Mouse (Mus musculus): ENCODE measurements around the gene Ccdc144b. TPM values are rescaled to one million over a fixed set of nuclear protein-coding genes. Genes with fewer than 3 reads are reported as not detected.

Ccdc144b gene
- polyA plus RNA-seq, 2 experiments, result not detected

GRCm38 (mm10) chr3:36070436-36070835 is 17.1 kb upstream of the Ccdc144b start:
- H3K4me1 ChIP-seq (ENCODE audit: control insufficient read depth, insufficient read depth, low read length), result peaks cover 11% of the 10 kb centered on the region
- peaks cover 36% of the 10 kb centered on the region for H3K36me3 ChIP-seq (ENCODE audit: control insufficient read depth, insufficient read depth, low read length)
- no peaks in the 10 kb centered on the region for H3K27me3 ChIP-seq (ENCODE audit: control insufficient read depth, insufficient read depth, low read length)
- H3K9me3 ChIP-seq (ENCODE audit: control insufficient read depth, low read length), result no peaks in the 10 kb centered on the region
- no peak for TF ChIP-seq POLR2A (IDR thresholded peaks at IDR 0.05; ENCODE audit: borderline replicate concordance, extremely low read depth, insufficient read depth, insufficient read length)
- DNase-seq (ENCODE audit: low spot score) (no peak), ATAC-seq (ENCODE audit: low FRiP score, low read depth) (no peak)
- H3K27ac ChIP-seq (replicated peaks; ENCODE audit: low read depth, low read length), result no peak overlapping the region
- 92% methylated on average over 4 of the region's 4 CpGs for WGBS
- no peak overlapping the region for H3K4me2 ChIP-seq (replicated peaks; ENCODE audit: low read depth, low read length, severe bottlenecking)
- no peak overlapping the region for H3K4me3 ChIP-seq (replicated peaks; ENCODE audit: low read length)
- H3K9ac ChIP-seq (ENCODE audit: low read depth, low read length, severe bottlenecking), result no peak overlapping the region

- Histone ChIP-seq H3K4me3 (replicated peaks; ENCODE audit: low read length) (no peak overlapping the region), H3K4me1 (ENCODE audit: control insufficient read depth, insufficient read depth, low read length) (peaks cover 14% of the 10 kb centered on the region), H3K27ac (replicated peaks; ENCODE audit: low read depth, low read length) (no peak overlapping the region), H3K36me3 (ENCODE audit: control insufficient read depth, insufficient read depth, low read length) (peaks cover 13% of the 10 kb centered on the region; the same call in 1 of the 2 replicates), H3K9ac (ENCODE audit: low read depth, low read length, severe bottlenecking) (no peak overlapping the region), H3K4me2 (replicated peaks; ENCODE audit: low read depth, low read length, severe bottlenecking) (no peak overlapping the region), H3K9me3 (ENCODE audit: control insufficient read depth, low read length) (no peaks in the 10 kb centered on the region), H3K27me3 (ENCODE audit: control insufficient read depth, insufficient read depth, low read length) (no peaks in the 10 kb centered on the region)
- TF ChIP-seq POLR2A (IDR thresholded peaks at IDR 0.05; ENCODE audit: borderline replicate concordance, extremely low read depth, insufficient read depth, insufficient read length), result no peak
- WGBS, result 88% methylated on average over 6 of the region's 6 CpGs
- ATAC-seq (ENCODE audit: low FRiP score, low read depth) (no peak), DNase-seq (ENCODE audit: low spot score) (no peak)
Observed at GRCm38 (mm10) chr3:36067731-36068130, 14.4 kb upstream of the Ccdc144b start.

- Histone ChIP-seq H3K27ac (replicated peaks; ENCODE audit: low read depth, low read length) (peak within 1 kb of the TSS; percentile 78), H3K9ac (ENCODE audit: low read depth, low read length, severe bottlenecking) (peak within 1 kb of the TSS; percentile 88), H3K4me1 (ENCODE audit: control insufficient read depth, insufficient read depth, low read length) (peaks cover 14% of the 10 kb centered on the region), H3K4me2 (replicated peaks; ENCODE audit: low read depth, low read length, severe bottlenecking) (peak within 1 kb of the TSS; percentile 74), H3K27me3 (ENCODE audit: control insufficient read depth, insufficient read depth, low read length) (no peaks in the 10 kb centered on the region), H3K4me3 (replicated peaks; ENCODE audit: low read length) (peak within 1 kb of the TSS; percentile 93), H3K36me3 (ENCODE audit: control insufficient read depth, insufficient read depth, low read length) (peaks cover 13% of the 10 kb centered on the region; the same call in 1 of the 2 replicates), H3K9me3 (ENCODE audit: control insufficient read depth, low read length) (no peaks in the 10 kb centered on the region)
- WGBS, result under 1% methylated on average over 49 of the region's 49 CpGs
- peak; percentile 98 for ATAC-seq (ENCODE audit: low FRiP score, low read depth)
- peak; percentile 96 for DNase-seq (ENCODE audit: low spot score)
- 0 out of 2 replicates have a peak, but pooled peaks have one; percentile 41 for TF ChIP-seq POLR2A (IDR thresholded peaks at IDR 0.05; ENCODE audit: borderline replicate concordance, extremely low read depth, insufficient read depth, insufficient read length)
Observed at GRCm38 (mm10) chr3:36065843-36066651, 12.7 kb upstream of the Ccdc144b start, which contains the start of gene Acad9. TSS of gene Acad9 (plus strand) at chr3:36065979.

- ATAC-seq (ENCODE audit: low FRiP score, low read depth), result no peak
- Histone ChIP-seq H3K4me3 (replicated peaks; ENCODE audit: low read length) (peak overlapping the region; percentile 93), H3K4me2 (replicated peaks; ENCODE audit: low read depth, low read length, severe bottlenecking) (peak overlapping the region; percentile 74)
Observed at GRCm38 (mm10) chr3:36065166-36065565, 11.8 kb upstream of the Ccdc144b start.

GRCm38 (mm10) chr3:36064592-36065061 is 11.3 kb upstream of the Ccdc144b start:
- Histone ChIP-seq H3K4me2 (replicated peaks; ENCODE audit: low read depth, low read length, severe bottlenecking) (no peak overlapping the region), H3K36me3 (ENCODE audit: control insufficient read depth, insufficient read depth, low read length) (0 out of 2 replicates have a peak, but pooled peaks cover 4% of the 10 kb centered on the region), H3K4me3 (replicated peaks; ENCODE audit: low read length) (no peak overlapping the region), H3K27ac (replicated peaks; ENCODE audit: low read depth, low read length) (no peak overlapping the region), H3K4me1 (ENCODE audit: control insufficient read depth, insufficient read depth, low read length) (peaks cover 14% of the 10 kb centered on the region), H3K27me3 (ENCODE audit: control insufficient read depth, insufficient read depth, low read length) (no peaks in the 10 kb centered on the region), H3K9ac (ENCODE audit: low read depth, low read length, severe bottlenecking) (no peak overlapping the region), H3K9me3 (ENCODE audit: control insufficient read depth, low read length) (no peaks in the 10 kb centered on the region)
- WGBS, result 90% methylated on average over 1 of the region's 1 CpGs
- no peak for TF ChIP-seq POLR2A (IDR thresholded peaks at IDR 0.05; ENCODE audit: borderline replicate concordance, extremely low read depth, insufficient read depth, insufficient read length)
- no peak for DNase-seq (ENCODE audit: low spot score)
- ATAC-seq (ENCODE audit: low FRiP score, low read depth), result no peak

More at GRCm38 (mm10) chr3:36065166-36065565, 11.8 kb upstream of the Ccdc144b start:
- H3K4me1 ChIP-seq (ENCODE audit: control insufficient read depth, insufficient read depth, low read length), result peaks cover 14% of the 10 kb centered on the region
- WGBS, result 96% methylated on average over 2 of the region's 2 CpGs
- peaks cover 8% of the 10 kb centered on the region; the same call in 1 of the 2 replicates for H3K36me3 ChIP-seq (ENCODE audit: control insufficient read depth, insufficient read depth, low read length)
- no peaks in the 10 kb centered on the region for H3K27me3 ChIP-seq (ENCODE audit: control insufficient read depth, insufficient read depth, low read length)
- H3K9me3 ChIP-seq (ENCODE audit: control insufficient read depth, low read length), result no peaks in the 10 kb centered on the region
- H3K27ac ChIP-seq (replicated peaks; ENCODE audit: low read depth, low read length), result no peak overlapping the region
- no peak for DNase-seq (ENCODE audit: low spot score)
- TF ChIP-seq POLR2A (IDR thresholded peaks at IDR 0.05; ENCODE audit: borderline replicate concordance, extremely low read depth, insufficient read depth, insufficient read length), result no peak
- H3K9ac ChIP-seq (ENCODE audit: low read depth, low read length, severe bottlenecking), result peak overlapping the region; percentile 88; the same call in 1 of the 2 replicates
